Mouse (Mus musculus) hindbrain, embryonic 10.5 days (tissue): ENCODE data around the gene Klhl13. TPM values are rescaled to one million over a fixed set of nuclear protein-coding genes. Genes with fewer than 3 reads are reported as not detected.

Experiments used
- DNase-seq: peaks from one replicate; pipeline ENCODE4 v3.0.0-alpha.2; 2017; ENCODE audit warnings: low spot score
- H3K27ac ChIP-seq: fragments of 300-500 bp; sonication (generic); 2 replicates; pipeline ENCODE4 v1.5.1; 2016; ENCODE audit warnings: mild to moderate bottlenecking, moderate library complexity
- H3K27me3 ChIP-seq: fragments of 300-500 bp; sonication (generic); 2 replicates; pipeline ENCODE4 v1.6.1; 2016; ENCODE audit warnings: mild to moderate bottlenecking; ENCODE audit not compliant: poor library complexity, insufficient read depth, severe bottlenecking
- H3K36me3 ChIP-seq: fragments of 300-500 bp; sonication (generic); 2 replicates; pipeline ENCODE4 v1.6.1; 2016; ENCODE audit warnings: mild to moderate bottlenecking, moderate library complexity
- H3K4me1 ChIP-seq: fragments of 300-500 bp; sonication (generic); replicated peaks from 2 replicates; pipeline ENCODE4 v1.6.1; 2016; ENCODE audit warnings: mild to moderate bottlenecking
- H3K4me3 ChIP-seq: fragments of 300-500 bp; sonication (generic); 2 replicates; pipeline ENCODE4 v1.5.1; 2016; ENCODE audit warnings: mild to moderate bottlenecking, moderate library complexity
- H3K9me3 ChIP-seq: fragments of 300-500 bp; sonication (generic); 2 replicates; pipeline ENCODE4 v1.6.1; 2016; ENCODE audit warnings: mild to moderate bottlenecking, moderate library complexity
- polyA plus RNA-seq: library from polyadenylated mRNA; unstranded; fragments of >200 nt; fragmentation: Nextera tagmentation; extraction: Ambion mirVana; gene quantifications from 2 replicates; pipeline ENCODE4 v1.2.1, GENCODE M21; 2016

Gene Klhl13
- polyA plus RNA-seq, 1 experiment from 2014 or later = 52.3 TPM

- no peaks in the 10 kb centered on the region for H3K27me3 ChIP-seq
- DNase-seq = no peak
- H3K27ac ChIP-seq = no peak overlapping the region
- H3K4me3 ChIP-seq = no peak overlapping the region
- H3K4me1 ChIP-seq = no peaks in the 10 kb centered on the region
- H3K9me3 ChIP-seq = no peaks in the 10 kb centered on the region
- no peaks in the 10 kb centered on the region for H3K36me3 ChIP-seq
Measured at GRCm38 (mm10) chrX:23248752-23249151, 116.1 kb downstream of the Klhl13 start.
